Mouse (Mus musculus): ENCODE measurements around the gene S100a16.

GRCm38 (mm10) chr3:90525421-90525820, 11.6 kb upstream of the S100a16 start:
- peak; percentile 76 for TF ChIP-seq CTCF (IDR thresholded peaks at IDR 0.05; ENCODE audit: extremely low read depth, insufficient read depth, low read length)
- no peak for TF ChIP-seq POLR2A (IDR thresholded peaks at IDR 0.05; ENCODE audit: extremely low read depth, insufficient read depth, low read length)
